Mouse (Mus musculus): Measurements from ENCODE around the gene Cks1b.
A peak's percentile ranks its signal among the peaks of the same experiment; 100 is the strongest.

The Cks1b gene

GRCm38 (mm10) chr3:89425141-89425525, 7.0 kb upstream of the Cks1b start:
- DNase-seq, result no peak

DNA sequence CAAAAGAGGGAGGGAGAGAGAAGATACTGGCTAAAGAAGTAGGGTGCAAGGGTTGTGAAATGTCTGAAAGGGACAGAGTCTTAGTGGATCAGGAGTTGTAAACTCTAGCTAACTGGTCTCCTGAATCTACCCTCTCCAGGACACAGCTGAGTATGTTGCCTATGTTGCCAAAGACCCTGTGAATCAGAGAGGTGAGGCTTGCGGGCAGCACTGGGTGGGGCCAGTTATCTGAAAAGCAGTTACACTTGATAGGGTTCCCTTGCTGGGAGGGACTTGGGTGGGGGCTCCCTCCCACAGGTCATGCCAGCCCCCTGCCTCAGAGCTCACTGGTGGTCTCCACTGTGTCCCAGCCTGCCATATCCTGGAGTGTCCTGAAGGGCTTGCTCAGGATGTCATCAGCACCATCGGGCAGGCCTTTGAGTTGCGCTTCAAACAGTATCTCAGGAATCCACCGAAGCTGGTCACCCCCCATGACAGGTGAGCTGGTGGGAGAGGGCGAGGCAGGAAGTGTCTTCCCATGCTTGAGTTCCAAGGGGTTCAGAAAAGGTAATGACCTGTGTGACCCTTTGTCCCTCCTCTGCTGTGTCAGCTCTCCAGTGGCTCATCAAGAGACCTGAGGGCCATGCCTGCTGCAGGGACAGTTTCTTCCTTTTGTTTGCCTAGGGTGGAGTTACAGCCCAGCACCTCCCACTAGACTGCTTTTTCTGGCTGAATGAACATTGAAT, 6.4 kb upstream of the Cks1b start:
- no peak for DNase-seq

DNA sequence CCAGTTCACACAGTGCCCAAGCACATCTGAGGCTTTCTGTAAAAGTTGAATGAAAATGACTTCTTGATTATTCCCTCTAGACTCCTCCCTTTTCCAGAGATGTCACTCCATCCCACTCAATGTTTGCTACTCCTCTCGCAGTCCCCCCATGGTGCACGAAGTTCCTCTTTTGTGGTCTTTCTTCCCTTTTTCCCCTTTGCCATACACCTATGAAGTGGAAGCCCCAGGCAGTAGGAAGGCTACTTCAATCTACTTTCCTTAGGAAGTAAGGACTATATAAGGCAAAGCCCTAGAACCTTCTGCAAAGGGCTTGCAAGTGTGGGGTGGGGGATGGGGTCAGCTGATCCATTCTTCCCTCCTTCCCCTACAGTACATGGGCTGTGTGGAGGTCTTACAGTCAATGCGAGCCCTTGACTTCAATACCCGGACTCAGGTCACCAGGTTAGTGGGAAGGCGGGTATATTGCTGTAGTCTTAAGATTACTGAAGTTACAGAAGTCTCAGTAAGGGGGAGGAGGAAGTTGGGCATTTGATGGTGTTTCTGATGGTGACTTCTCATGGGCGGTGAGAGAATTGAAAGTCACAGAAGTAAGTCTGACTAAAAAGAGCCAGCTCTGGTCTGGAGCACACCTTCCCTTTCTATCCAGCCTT, 4.5 kb upstream of the Cks1b start:
- DNase-seq, result no peak

DNA sequence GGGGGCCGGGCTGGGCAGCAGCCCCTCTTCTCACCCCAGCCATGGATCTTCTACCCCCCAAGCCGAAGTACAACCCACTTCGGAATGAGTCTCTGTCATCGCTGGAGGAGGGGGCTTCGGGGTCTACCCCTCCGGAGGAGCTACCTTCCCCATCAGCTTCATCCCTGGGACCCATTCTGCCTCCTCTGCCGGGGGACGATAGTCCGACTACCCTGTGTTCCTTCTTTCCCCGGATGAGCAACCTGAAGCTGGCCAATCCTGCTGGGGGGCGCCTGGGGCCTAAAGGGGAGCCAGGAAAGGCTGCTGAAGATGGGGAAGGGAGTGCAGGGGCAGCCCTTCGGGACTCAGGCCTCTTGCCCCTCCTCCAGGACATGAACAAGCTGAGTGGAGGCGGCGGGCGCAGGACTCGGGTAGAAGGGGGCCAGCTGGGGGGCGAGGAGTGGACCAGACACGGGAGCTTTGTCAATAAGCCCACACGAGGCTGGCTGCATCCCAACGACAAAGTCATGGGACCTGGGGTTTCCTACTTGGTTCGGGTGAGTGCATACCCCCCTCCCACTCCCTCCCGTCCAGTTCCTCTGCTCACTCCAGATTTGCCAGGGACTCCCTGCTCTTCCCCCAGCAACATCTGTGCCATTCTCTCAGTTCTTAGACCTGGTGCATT, 3.8 kb upstream of the Cks1b start:
- peak; percentile 35 to 63 for DNase-seq

GRCm38 (mm10) chr3:89421002-89421774, 3.0 kb upstream of the Cks1b start:
- DNase-seq, result peak; percentile 88 to 93

- no peak for DNase-seq
These were observed 2.2 kb upstream of the Cks1b start for GRCm38 (mm10) chr3:89420421-89420820.

GRCm38 (mm10) chr3:89419981-89420380, 1.8 kb upstream of the Cks1b start:
- DNase-seq, result peak; percentile 52

DNA sequence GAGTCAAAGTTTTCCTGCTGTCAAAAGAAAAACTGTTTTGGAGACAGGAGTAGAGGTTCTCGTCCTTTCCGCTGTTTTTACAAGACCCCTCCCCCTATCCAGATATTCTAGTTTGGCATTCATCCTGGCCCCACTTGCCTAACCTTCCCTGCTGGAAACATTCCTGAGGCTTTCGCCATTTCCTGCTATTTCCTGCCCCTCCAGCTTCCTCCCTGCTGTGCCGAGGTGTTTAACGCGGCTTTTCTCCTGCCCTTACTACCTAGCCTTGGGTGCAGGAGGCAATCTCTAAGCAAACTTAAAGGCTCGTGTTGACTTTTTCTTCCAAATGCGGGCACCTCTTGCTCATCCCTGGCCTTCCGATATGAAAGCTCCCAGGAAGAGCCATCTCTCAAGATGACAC, 1.4 kb upstream of the Cks1b start:
- peak; percentile 82 to 84 for DNase-seq

DNA sequence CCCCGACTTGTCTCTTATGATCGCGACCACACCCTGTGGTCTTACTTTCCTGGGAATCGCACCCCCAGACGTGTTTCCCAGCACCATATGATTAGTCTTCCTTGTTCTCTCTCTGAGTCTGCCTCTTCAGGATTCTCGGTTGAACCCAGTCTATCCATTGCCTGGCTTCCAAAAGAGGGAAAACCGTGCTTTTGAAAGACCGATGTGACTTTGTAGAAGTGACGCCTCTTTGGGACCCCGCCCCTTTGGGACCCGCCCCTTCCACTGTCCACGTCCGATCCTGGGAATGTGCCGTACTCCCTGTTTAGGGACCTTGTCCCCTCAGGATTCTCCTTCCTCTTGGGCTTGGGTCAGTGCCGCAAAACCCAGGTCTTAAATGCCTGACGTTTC, 673 bp upstream of the Cks1b start:
- peak; percentile 89 to 90 for DNase-seq

GRCm38 (mm10) chr3:89417840-89418169, 378 bp downstream of the Cks1b start:
- DNase-seq, result no peak

GRCm38 (mm10) chr3:89417131-89417530, 1.1 kb downstream of the Cks1b start:
- no peak for DNase-seq

DNA sequence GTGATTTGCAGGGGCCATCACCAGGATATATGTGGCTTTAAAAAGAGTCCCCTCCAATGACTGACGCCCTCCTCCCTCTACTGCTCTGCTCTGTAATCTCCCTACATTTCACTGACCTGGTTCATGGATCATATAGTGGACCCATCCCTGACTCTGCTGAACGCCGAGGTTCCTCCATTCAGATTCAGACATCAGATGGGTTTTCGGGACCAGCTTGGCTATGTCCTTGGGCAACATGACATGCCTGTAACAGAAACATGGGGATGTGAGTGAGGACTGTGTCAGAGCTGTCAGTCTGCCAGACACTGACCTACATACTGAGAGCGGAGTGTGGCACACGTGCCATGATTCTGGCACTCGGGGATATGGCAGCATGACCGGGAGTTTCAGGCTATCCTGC, 2.0 kb downstream of the Cks1b start:
- DNase-seq, result no peak

DNA sequence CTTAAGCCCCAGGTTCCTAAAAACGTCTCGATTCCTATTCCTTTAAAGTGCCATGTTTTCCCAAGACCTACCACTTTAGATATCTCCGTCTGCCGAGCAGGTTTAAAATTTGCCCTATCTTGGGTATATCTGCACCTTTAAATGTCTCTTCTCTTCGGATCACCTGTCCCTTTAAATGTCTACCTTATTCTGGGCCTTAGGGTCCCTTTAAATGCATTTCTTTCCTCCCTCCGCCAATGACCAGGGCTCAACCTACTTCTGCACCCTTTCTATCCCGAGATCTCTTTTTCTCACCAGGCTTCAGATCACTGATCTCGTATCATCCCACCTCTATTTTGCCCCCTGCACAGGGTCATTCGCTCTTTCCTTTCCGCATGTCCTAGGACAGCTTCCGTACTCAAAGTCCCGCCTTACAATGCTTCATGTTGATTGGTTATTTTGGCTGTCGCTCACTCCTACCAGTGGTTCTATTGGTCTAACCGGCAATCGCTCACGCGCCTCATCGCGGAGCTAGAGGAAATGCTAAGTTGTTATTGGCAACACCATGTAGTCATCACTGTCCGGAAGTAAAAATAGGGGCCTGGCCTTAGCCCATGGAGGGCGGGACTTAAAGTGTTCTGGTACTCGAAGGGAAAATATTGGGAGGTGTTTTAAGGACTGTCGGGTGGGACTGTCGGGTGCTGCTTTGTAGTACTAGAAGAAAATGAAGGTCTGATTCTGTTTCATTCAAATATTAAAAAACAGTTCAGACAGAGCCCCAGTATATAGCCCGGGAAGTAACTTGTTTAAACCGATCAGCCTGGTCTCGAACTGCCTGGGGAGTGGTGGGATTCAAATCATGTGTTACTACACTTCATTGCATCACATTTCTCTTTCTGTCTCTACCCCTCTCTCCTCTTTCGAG, 6.4 kb downstream of the Cks1b start, which contains the start of gene Flad1:
Gene Flad1, minus strand, starts transcription at position 381 of the 904 bp plus-strand sequence.
- peak; percentile 97 to 100 for DNase-seq

- DNase-seq, result no peak
These were observed 7.3 kb downstream of the Cks1b start for GRCm38 (mm10) chr3:89410864-89411263.

GRCm38 (mm10) chr3:89409701-89410100, 8.5 kb downstream of the Cks1b start:
- no peak for DNase-seq

GRCm38 (mm10) chr3:89408448-89408847, 9.7 kb downstream of the Cks1b start:
- DNase-seq, result no peak

DNA sequence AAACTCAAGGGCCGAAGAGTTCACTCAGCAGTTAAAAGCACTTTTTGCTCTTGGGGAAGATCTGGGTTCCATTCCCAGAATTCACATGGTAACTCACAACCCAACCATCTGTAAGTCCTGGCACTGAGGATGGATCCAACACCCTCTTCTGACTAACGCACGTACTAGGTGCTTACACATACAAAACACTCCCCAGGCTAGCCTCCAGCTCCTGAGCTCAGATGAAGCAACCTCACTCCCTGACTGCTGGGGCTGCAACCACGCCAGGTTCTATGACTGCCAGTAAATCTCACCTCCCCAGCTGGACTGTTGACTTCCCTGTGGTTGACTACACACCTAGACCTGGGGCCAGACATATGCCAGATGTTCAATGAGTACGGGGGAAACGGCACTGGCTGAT, 11.3 kb downstream of the Cks1b start:
- DNase-seq, result no peak

DNA sequence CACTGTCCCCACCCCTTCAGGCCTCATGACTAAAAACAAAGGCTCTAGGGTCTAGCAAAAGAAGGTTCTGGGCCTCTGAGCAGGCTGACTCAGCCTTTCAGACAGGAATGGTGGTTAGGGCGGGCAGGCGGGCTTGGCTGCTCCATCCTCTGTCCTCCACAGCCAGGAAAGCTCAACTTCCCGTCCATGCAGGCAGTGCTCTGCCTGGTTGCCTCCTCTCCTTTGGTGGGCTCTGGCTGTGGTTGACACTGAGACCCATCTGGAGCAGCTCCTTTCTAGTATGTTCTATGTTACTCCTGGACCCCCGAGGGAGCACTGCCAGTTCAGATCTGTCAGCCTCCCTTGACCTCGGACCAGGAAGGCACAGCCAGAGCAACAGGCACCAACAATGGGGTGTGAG, 15.5 kb downstream of the Cks1b start, which contains the start of gene Lenep:
Gene Lenep, minus strand, starts transcription at position 101 of the 400 bp plus-strand sequence.
- no peak for DNase-seq

GRCm38 (mm10) chr3:89401329-89401728, 16.9 kb downstream of the Cks1b start:
- no peak for DNase-seq

- no peak for DNase-seq
These were observed 21.6 kb downstream of the Cks1b start for GRCm38 (mm10) chr3:89396654-89397005.

GRCm38 (mm10) chr3:89395806-89396653, 22.2 kb downstream of the Cks1b start:
- DNase-seq, result peak; percentile 78 to 83
